Mouse (Mus musculus) bone marrow, adult 2 months (tissue): ENCODE results near the gene Ak2. TPM values are rescaled to one million over a fixed set of nuclear protein-coding genes. Genes with fewer than 3 reads are reported as not detected.
A peak's percentile ranks its signal among the peaks of the same experiment; 100 is the strongest.

Experiments
- H3K27ac ChIP-seq: fragments of 200-500 bp; 2 replicates; pipeline ENCODE4 v1.5.1; 2012; ENCODE audit warnings: low read depth, mild to moderate bottlenecking, control low read depth, inconsistent platforms, low read length; ENCODE audit not compliant: control insufficient read depth, poor library complexity, insufficient read depth
- H3K4me1 ChIP-seq: fragments of 200-500 bp; 2 replicates; pipeline ENCODE4 v1.6.1; 2011; ENCODE audit warnings: low read length; ENCODE audit not compliant: control insufficient read depth, insufficient read depth
- H3K4me3 ChIP-seq: fragments of 200-500 bp; replicated peaks from 2 replicates; pipeline ENCODE3; 2011; ENCODE audit warnings: mild to moderate bottlenecking, low read depth, low read length, control low read depth; ENCODE audit not compliant: control insufficient read depth
- CTCF ChIP-seq: fragments of 200-500 bp; IDR thresholded peaks from 2 replicates; pipeline ENCODE4 v1.5.1; 2011; ENCODE audit warnings: low read length, control low read depth; ENCODE audit not compliant: control insufficient read depth, insufficient read depth
- POLR2A ChIP-seq: fragments of 200-500 bp; IDR thresholded peaks from 2 replicates; pipeline ENCODE4 v1.6.1; 2011; ENCODE audit warnings: low read depth, mild to moderate bottlenecking, control low read depth, low read length, borderline replicate concordance; ENCODE audit not compliant: control insufficient read depth
- WGBS: fragments of 180-500 bp; shearing (Covaris S2); methylation state at CpG from one replicate; pipeline ENCODE4 v1.1.7; 2018; 5-methylcytosine and 5-hydroxymethylcytosine counted together
- polyA plus RNA-seq: library from polyadenylated mRNA; stranded (reverse); fragments of >200 nt; gene quantifications from 2 replicates; pipeline ENCODE4 v1.2.4, GENCODE M21; 2011; ENCODE audit warnings: low replicate concordance; ENCODE audit not compliant: missing spikeins, insufficient read depth, insufficient read length

The Ak2 gene
- polyA plus RNA-seq, 1 experiment, result 118 TPM

DNA sequence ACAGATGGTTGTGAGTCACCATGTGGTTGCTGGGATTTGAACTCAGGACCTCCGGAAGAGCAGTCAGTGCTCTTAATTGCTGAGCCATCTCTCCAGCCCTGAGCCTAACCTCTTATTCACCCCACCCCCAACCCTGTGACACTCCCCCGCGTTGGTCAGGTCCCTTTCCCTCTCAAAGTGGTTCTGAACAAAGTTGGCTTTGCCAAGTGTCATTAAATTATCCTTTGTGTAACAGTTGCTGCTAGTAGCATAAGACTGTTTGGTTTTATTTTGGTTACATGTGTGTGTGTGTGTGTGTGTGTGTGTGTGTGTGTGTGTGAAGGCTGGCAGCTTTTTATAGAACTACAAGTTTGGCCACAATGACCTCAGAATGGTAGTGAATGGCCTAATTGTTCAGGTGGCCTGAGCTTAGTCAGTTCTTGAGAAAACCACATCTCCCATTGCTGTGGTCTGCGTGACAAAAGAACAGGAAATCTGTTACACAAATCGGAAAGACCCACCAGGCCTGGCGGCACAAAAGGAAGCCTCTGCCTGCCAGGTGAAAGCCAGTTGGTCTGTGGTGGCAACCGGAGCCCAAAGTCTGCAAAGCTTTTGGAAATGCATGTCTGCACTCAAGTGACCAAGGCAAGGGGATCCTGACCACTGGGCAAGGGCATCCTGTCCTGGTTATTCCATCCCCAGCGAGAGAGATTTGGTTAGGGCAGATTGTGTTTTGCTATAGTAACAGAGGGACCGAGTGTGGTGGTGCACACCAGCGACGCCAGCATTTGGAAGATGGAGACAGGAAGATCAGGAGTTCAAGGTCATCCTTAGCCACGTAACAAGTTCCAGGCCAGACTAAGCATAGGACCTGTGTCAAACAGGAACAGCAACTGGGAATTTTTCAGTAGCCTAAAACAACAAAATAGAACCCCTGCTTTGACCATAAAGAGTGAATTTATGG, 10.6 kb upstream of the Ak2 start:
- TF ChIP-seq POLR2A, result no peak
- TF ChIP-seq CTCF, result no peak
- Histone ChIP-seq H3K4me1 (peaks cover 16% of the 10 kb centered on the region), H3K27ac (peak overlapping the region; percentile 76), H3K4me3 (peak overlapping the region; percentile 7)
- WGBS, result 5% methylated on average over 12 of the region's 12 CpGs

DNA sequence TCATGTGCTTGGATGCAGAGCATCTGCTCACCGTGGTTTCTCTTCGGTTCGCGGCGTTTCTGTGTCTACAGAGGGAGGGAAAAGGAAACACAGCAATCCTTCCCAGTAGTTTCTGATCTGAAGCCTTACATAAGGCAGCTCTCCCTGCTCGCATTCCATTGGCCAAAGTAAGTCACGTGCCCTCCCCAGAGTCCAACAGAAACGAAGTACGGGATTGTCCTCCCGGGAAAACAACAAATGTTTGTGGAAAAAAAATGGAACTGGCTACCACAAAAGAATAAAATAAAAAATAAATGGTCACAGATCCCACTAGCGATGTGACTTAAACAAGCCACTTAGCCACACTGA, 10.0 kb upstream of the Ak2 start:
- peak overlapping the region; percentile 76; the same call in 1 of the 2 replicates for H3K27ac ChIP-seq
- no peak overlapping the region for H3K4me3 ChIP-seq
- peaks cover 16% of the 10 kb centered on the region for H3K4me1 ChIP-seq
- WGBS, result 19% methylated on average over 11 of the region's 11 CpGs
- TF ChIP-seq POLR2A (no peak), CTCF (no peak)

DNA sequence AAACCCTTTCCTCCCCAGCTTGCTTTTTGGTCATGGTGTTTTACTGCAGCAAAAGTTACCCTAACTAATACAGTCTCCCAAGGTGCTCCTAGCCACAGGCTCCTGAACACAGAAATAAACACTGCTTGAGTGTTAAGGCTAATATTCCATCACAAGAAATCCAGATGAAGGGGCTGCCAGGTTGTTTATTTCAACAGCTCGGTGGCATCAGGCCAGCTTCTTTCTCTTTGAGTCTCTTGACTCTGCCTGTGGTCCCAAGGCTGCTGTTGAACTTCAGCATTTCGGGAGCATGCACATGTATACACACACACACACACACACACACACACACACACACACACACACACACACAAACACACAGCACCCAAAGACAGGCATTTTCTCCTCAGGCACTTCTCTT, 8.6 kb upstream of the Ak2 start:
- no peak overlapping the region for H3K4me3 ChIP-seq
- TF ChIP-seq CTCF (no peak), POLR2A (no peak)
- 24% methylated on average over 2 of the region's 2 CpGs for WGBS
- peak overlapping the region; percentile 8; the same call in 1 of the 2 replicates for H3K27ac ChIP-seq
- peaks cover 16% of the 10 kb centered on the region for H3K4me1 ChIP-seq

DNA sequence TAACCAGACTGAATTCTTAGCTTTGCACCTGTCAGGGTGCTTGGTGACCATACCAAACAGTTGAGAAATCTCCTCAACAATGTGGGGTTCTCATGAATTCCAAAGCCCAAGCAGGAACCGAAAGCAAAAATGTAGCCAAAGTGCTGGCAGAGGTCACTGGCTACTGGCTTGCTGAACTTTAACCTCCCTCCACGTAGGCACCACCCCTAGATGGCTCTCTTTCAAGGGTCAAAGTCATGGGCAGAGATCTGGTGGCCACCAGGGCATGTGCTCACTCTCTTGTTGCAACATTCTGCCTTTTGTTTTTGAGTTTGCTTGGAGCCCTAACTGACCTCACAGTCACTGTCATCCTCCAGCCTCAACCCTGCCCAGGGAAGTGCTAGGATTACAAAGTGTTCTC, 8.1 kb upstream of the Ak2 start:
- peak overlapping the region; percentile 8; the same call in 1 of the 2 replicates for H3K27ac ChIP-seq
- WGBS, result 34% methylated on average over 2 of the region's 2 CpGs
- peaks cover 14% of the 10 kb centered on the region for H3K4me1 ChIP-seq

DNA sequence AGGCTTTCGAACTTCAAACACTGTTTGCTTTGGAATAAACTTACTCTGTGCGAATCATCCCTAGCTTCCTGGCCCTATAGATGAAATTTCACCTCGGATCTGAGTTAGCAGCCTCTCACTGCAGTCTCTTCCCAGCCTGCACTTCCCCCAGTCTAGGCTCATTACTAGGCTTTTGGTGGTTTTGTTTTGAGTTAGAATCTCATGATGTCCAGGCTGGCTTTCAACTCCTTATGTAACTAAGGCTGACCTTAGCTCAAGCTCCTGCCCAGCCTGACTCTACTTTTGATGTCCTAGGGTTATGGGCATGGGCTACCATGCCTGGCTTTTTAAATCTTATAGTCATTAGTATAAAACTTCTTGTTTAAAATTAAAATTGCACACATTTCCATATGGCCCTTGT, 7.2 kb upstream of the Ak2 start:
- TF ChIP-seq CTCF (no peak), POLR2A (no peak)
- no peak overlapping the region for H3K27ac ChIP-seq
- peaks cover 13% of the 10 kb centered on the region for H3K4me1 ChIP-seq
- 58% methylated on average over 3 of the region's 3 CpGs for WGBS
- no peak overlapping the region for H3K4me3 ChIP-seq

More for the DNA sequence above, 8.1 kb upstream of the Ak2 start:
- TF ChIP-seq POLR2A, result no peak
- TF ChIP-seq CTCF, result no peak
- H3K4me3 ChIP-seq, result no peak overlapping the region

DNA sequence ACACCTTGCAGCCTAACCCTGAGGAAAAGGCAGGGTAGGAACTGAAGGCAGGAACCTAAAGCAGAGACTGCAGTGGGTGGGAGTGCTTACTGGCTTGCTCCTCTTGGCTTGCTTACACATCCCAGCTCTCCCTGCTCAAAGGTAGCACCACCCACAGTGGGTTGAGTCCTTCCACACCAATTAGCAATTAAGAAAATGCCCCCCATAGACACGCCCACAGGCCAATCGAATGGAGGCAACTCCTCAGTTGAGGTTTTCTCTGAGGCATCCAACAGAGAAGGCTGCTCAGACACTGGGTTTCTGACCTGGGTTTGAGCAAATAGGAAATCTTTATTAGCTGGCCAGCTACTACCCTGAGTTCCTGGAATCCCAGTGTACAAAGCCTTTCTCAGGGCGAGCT, 2.8 kb upstream of the Ak2 start:
- 83% methylated on average over 3 of the region's 3 CpGs for WGBS
- H3K4me1 ChIP-seq, result peaks cover 2% of the 10 kb centered on the region; the same call in 1 of the 2 replicates
- TF ChIP-seq CTCF (no peak), POLR2A (no peak)
- H3K27ac ChIP-seq, result no peak overlapping the region
- H3K4me3 ChIP-seq, result no peak overlapping the region

DNA sequence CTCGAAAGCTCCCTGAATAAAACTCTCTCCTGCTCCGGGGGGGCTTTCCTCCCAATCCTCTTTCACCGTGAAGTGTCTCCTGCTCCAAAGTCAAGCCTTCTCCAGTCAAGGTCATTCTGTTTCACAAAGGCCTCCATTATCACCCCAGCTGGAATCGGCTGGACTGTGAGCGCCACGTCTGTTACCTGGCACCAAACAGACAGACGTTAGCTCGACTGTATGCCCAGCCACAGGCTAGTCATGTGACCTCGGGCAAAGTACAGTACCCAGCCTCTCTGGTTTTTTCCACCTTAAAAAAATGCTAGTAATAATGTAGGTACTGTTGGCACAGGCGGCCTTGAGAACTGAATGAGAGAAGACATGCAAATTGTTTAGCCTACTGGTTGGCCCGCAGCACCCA, 2.1 kb upstream of the Ak2 start:
- H3K27ac ChIP-seq, result no peak overlapping the region
- 73% methylated on average over 11 of the region's 11 CpGs for WGBS
- TF ChIP-seq CTCF (no peak), POLR2A (no peak)

DNA sequence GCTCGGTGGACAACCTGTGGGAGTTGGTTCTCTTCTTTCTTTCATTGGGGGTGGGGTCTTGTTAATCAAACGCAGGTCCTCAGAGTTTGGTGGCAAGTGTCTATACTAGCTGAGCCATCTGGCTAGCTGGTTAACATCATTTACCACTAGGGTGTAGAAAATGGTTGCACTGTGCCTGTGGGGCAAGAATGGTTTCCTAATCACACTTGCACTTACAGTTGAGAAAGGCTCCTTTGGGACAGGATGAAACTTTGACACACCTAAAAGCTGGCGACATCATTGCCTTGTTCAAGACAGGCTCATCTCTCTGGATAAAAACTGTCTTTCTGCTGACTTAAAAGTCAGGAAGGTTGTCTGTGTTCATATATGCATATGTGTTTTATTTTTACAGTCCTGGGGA, 418 bp downstream of the Ak2 start:
- WGBS, result 56% methylated on average over 3 of the region's 3 CpGs
- Histone ChIP-seq H3K4me3 (no peak overlapping the region), H3K27ac (peak overlapping the region; percentile 71), H3K4me1 (peaks cover 5% of the 10 kb centered on the region; the same call in 1 of the 2 replicates)
- TF ChIP-seq POLR2A (no peak), CTCF (no peak)

More for the DNA sequence above, 2.1 kb upstream of the Ak2 start:
- peaks cover 2% of the 10 kb centered on the region; the same call in 1 of the 2 replicates for H3K4me1 ChIP-seq
- no peak overlapping the region for H3K4me3 ChIP-seq
